Mouse (Mus musculus): ENCODE data around the gene Qk. TPM values are rescaled to one million over a fixed set of nuclear protein-coding genes. Genes with fewer than 3 reads are reported as not detected.

The Qk gene
- total RNA-seq, 2 experiments from 2014 or later, result 233 to 246 TPM

DNA sequence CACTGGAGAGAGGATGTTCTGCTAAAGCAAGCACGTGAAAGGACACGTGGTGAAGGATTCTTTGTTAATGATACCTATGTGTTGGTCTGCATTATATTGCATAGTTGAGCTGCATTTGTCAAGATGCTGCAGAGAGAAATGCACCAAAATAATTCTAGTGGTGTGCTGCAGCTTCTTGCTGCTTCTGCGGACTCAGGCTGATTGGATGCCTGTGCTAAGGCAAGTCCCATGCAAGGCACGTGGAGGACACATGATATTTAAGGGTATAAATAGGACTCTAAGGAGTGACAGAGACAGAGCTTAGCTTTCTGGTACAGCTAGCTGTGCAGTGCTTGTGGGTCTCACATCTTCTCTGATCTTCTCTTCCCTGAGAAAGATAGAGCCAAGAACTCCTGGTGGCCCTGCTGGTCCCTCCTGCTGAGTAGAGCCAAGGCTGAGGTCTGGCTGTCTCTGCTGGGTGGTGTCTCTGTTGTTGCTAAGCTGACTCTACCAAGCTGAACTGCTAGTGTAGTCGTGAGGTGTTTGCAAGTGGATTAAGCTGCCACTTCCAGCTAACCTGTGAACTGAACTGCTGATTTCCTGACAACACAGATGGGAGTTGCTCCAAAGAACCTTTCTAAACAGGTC lies 8.0 kb upstream of the Qk start:
- no peak for DNase-seq (ENCODE audit: low spot score in 2 of 2)

DNA sequence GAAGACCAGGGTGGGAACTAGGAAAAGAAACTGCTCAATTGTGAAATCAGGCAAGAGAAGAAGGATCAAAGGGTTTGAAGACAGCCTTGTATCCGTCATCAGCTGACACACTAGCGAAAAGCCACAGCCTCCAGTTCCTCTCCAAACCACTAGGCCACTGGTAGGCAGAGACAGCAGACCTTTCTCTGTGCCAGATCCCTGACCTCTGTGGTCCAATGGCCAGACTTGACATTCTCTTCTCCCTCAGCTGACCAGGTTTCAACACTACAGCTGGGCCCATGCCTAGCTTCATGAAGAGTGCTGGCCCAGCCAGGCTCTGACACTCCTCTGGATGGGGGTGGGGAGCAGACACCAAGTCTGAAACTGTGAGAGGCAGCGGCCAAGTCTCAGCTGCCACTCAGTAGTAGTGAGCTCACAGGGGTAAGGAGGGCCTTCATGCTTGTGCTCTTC lies 7.0 kb upstream of the Qk start:
- peak in 1 of 2 experiments; percentile 34 for DNase-seq (ENCODE audit: low spot score in 2 of 2)

GRCm38 (mm10) chr17:10325921-10326320 lies 6.3 kb upstream of the Qk start:
- DNase-seq (ENCODE audit: low spot score in 2 of 2), result no peak

- no peak for DNase-seq (ENCODE audit: low spot score in 2 of 2)
Measured at GRCm38 (mm10) chr17:10321754-10322153, 2.1 kb upstream of the Qk start.

DNA sequence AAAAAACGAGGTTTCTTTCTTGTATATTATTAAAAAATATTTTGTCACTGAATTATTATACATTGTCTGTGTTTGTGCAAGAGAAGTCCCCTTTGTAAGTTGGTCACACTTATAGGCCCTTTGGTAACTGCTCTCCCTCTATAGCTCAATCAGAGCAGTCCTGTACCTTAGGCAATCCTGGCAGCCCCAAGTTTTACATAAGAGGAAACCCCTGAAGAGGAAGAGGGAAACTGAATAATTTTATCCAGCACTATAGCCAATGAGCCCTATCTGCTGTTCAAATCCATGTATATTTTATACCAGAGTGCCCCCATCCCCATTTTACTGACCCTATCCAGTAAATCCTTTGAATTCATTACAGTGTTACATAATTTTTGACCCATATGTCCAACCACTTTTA lies 1.4 kb upstream of the Qk start:
- DNase-seq (ENCODE audit: low spot score in 2 of 2), result no peak

- DNase-seq (ENCODE audit: low spot score in 2 of 2), result no peak
Measured at GRCm38 (mm10) chr17:10320456-10320790, 769 bp upstream of the Qk start.

GRCm38 (mm10) chr17:10319431-10319684 lies 296 bp downstream of the Qk start:
- DNase-seq (ENCODE audit: low spot score in 2 of 2), result no peak

DNA sequence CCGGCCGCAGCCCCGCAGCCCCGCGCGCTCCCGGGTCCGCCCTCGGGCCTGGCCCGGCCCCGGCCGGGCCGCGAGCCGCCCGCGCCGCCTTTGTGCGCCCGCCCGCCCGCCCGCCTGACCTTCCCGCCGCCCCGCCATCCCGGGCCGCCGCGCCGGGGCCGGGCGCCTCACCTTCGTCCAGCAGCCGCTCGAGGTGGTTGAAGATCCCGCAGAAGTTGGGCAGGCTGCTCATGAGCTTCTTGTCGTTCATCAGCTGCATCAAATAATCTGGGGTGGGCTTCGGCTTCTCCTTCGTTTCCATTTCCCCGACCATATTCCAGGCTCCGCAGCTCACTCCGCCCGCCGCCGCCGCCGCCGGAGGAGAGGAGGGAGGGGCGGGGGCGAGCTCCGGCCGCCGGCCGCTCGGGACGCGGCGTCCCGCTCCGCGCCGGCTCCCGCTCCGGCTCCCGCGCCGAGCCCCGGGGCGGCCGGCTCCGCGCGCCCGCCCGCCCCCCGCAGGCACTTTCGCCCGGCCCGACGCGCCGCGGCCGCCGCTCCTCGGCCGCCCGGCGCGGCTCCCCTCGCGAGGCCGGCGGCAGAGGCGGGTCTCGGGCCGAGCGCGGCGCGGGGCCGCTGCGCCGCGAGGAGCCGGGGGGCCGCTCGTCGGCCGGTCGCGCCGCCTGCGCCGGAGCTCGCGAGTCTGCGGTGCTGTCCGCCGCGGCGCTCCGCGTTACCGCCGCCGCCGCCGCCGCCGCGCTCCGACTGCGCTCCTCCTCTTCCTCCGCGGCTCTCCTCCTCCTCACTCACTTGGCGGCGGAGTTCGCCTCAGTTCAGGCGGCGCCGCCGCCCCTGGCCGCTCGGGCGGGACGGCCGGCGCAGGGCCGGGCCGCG lies 858 bp downstream of the Qk start:
- peak; percentile 36 to 43 for DNase-seq (ENCODE audit: low spot score in 2 of 2)

DNA sequence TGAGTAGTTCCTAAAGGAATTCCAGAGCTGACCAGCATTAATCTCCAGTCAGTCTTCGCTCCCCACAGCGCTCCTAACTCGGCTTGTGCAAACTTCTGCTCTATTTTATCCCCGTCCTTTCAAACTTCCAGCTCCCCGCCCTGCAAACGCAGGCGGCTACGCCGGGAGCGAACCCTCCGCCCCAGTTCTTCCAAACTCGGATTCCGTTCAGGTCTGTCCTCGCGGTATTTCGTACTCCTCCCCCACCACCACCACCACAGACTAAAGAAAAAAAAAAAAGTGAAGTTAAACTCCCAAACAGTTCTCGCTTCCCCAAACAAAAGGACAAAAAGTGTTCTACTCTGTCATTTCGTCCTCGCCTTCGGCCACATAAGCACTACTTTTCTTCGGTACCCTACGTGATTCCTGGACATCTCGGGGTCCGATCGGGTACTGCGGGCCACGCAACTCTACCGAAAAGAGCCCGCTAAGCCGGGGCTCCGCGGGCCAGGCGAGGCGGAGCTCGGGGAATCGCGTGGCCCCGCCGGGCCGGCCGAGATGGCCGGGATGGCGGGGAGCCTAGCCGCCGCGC lies 1.6 kb downstream of the Qk start:
- peak in 1 of 2 experiments; percentile 53 for DNase-seq (ENCODE audit: low spot score in 2 of 2)

DNA sequence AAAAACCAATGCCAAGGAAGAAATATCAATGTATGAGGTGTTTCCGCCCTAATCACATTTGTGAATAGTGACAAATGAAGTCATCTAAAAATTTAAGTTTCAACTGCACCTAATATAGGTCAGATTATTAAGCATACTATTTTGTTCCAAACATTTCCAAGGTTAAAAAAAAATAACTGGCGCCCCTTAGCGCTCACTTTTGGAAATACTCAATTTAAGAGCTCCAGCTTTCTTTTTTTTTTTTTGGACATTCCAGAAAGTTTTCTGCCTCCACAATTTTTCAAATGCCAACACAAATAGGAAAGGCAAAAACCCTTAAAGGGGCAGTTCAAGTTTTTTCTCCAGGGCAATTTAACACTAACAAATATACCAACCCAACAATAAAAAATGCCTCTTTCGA lies 2.5 kb downstream of the Qk start:
- no peak for DNase-seq (ENCODE audit: low spot score in 2 of 2)

DNA sequence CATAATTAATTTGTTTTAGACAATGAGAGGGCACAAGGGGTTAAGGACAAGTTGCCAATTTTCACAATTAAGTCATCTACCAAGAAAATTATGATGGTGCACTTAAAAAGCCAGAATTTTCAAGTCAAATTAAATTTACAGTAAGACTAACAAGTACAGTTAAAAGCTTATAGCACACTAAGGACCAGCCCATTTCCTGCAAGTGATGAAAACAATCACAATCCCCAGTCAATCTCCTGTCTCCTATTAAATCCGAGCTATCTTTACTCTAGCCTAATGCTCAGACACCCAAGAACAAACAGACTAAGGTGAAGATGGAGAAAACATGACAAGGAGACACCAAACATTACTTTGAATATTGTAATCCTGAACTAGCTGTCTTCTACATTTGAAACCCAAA lies 3.2 kb downstream of the Qk start:
- no peak for DNase-seq (ENCODE audit: low spot score in 2 of 2)

DNA sequence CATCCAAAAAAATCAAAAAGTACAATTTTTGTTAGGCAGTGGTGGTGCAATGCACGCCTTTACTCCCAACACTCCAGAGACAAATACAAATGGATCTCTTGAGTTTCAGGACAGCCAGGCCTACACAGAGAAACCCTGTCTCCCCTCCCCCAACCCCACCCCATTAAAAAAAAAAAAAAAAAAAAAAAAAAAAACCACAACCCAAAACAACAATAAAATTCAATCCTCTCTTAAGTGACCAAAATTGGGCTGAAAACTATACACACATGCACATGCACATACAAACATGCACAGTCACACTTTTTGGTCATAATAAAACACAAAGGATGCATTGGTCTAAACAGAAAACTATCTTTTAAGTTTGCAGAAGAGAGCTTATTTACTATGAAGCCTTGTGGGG lies 9.6 kb downstream of the Qk start:
- no peak for DNase-seq (ENCODE audit: low spot score in 2 of 2)

- DNase-seq (ENCODE audit: low spot score in 2 of 2), result no peak
Measured at GRCm38 (mm10) chr17:10309135-10309623, 10.5 kb downstream of the Qk start.

DNA sequence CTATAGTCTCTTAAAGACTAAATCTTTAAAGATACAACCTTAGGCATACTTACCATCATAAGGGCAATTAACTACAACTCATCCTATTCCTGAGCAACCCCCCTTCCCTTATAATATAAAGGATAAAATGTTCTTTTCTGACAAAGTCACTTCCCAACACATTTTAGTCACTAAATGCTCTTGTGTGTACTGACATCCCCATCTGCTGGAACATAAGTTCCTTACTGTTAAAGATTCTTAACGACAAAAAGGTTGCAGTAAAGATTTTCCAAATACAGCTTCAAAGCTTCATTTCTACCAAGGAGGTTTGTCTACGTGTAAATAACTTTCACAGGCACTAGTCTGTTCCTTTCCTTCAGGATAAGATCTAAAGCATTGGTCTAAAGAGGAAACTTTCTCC lies 13.2 kb downstream of the Qk start:
- no peak for DNase-seq (ENCODE audit: low spot score in 2 of 2)

DNA sequence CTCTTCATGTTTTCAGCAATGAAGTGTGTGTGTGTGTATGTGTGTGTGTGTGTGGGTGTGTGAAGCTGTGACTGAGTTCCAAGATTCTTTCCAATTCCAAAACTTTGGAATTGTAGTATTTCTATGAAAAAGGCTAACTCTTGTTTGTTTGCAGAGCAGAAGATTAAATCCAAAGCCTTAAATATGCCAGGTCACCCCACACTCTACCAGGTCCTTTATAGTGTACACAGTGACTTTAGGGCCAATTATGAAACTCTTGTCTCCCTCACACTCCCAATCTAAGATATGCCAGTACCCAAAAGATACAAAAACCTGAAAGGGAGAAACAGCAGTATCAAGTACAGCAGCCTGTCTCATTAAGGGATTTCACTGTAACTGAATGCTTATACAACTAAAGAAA lies 15.7 kb downstream of the Qk start:
- no peak for DNase-seq (ENCODE audit: low spot score in 2 of 2)

DNA sequence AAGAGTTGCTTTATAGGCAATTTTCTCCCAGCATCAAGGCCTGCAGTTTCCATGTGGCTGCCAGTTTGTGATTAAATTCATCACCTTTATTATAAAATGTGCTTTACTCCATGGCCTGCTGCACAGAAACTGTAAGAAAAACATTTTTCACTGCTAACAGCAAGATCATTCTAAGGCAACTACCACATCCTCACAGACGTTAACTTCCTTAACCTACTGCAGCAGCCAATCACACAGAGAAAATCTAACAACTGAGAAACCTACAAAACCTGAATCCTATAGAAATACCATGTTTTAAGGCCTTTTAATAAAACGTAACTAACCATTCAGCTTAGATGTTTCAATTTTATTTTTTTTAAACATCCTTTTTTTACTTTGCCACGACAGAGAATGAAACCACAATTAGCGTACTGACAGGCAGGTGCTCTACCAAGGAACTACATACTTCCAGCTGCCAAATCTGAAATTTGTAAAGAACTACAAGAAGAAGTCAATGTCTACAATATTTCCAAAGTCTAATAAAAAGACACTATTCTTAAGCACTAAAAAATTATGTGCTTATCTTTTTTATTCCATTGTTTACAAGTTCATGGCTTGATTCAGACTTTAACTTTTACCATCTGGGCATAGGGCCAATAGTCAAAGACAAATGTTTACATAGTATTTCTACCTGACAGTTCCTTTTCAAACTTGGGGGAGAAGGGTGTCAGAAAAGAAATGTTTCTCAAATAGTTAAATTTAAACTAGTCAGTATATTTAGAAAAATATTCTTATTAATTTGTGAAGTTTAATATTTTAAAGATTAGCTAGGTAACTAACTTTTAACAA lies 18.5 kb downstream of the Qk start:
- DNase-seq (ENCODE audit: low spot score in 2 of 2), result no peak

DNA sequence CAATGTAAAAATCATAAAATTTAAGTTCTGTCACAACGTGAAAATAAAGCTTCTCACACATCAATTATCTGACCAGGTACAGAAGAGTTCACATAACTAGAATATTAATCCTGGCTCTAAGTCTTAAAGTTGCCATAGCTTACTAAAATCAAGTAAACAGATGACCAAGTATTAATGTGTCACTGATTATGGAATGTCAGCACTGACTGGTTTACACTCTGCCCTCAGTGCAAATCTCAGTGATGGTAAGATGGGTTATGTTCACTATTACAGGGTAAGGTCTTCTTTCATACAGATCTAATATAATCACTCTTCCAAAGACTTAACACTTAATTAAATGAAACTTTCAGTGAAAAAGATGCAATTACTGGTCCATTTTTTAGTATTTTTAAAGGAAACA lies 20.3 kb downstream of the Qk start:
- DNase-seq (ENCODE audit: low spot score in 2 of 2), result no peak

GRCm38 (mm10) chr17:10292520-10292919 lies 27.1 kb downstream of the Qk start:
- DNase-seq (ENCODE audit: low spot score in 2 of 2), result no peak

- no peak for DNase-seq (ENCODE audit: low spot score in 2 of 2)
Measured at GRCm38 (mm10) chr17:10284772-10285171, 34.9 kb downstream of the Qk start.

- DNase-seq (ENCODE audit: low spot score in 2 of 2), result no peak
Measured at GRCm38 (mm10) chr17:10279532-10279931, 40.1 kb downstream of the Qk start.

DNA sequence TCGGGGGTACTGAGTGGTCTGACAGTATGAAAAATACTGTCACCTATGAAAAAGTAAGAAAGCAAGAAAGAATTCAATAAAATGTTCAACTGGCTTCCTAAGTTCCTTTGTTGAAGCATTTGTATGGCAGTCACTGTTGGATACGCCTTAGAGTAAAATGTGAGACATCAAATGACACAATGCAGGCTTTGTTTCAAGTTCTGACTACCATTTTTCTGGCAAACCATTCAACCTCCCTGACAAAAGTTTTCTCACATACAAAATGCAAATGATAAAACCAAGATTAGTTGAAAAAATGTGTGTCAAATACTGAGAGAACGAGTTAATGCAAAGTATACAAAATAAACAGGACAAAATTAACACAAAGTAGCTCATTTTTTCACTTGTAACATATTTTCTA lies 50.1 kb downstream of the Qk start:
- DNase-seq (ENCODE audit: low spot score in 2 of 2), result no peak

DNA sequence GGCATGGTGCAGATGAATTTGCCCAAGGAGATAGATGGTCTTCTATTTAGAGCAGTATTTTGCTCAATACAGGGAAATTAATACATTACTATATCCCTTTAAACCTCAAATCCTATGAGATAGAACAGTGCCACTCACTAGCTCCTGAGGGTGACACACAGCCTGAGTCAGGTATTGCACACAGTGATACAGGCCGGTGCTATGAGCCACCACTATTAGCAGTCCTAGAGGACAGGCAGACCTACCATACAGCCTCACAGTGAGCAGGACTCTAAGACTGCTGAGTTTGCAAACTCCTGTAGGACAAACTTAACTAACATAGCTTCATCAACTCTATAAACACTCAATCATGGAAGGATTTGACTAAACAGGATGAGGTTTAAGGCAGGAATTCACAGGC lies 51.2 kb downstream of the Qk start:
- DNase-seq (ENCODE audit: low spot score in 2 of 2), result no peak

Measured in adrenal gland, postnatal 4 days (tissue).